Comparison of ENCODE assay signal across 14 mouse cellular contexts in genomic region chr17:64765286-64765685, GRCm38 (mm10).
DNase-seq lines count a peak whose midpoint lies in the region; ATAC-seq and TF ChIP-seq lines count a peak whose summit lies in the region.
"Had no signal": no experiment of that assay in that cellular context is flagged by ENCODE, and none has a peak within 500 bp of the region (broad histone marks: within the 10 kb centered on the region; RNA-seq: fewer than 3 reads in every experiment).

No protein-coding gene starts in this region.

- ATAC-seq in lung, embryonic 14.5 days (ENCODE audit: insufficient read depth) = peak; percentile 35; the same call in 1 of the 2 replicates
- no peak for ATAC-seq in intestine, postnatal 0 days
- ATAC-seq: forebrain, embryonic 13.5 days had no signal

- no peaks in the 10 kb centered on the region for H3K4me1 ChIP-seq in heart, embryonic 10.5 days
- H3K4me1 ChIP-seq in lung, embryonic 14.5 days (ENCODE audit: insufficient read depth) = no peaks in the 10 kb centered on the region
- H3K4me1 ChIP-seq in intestine, postnatal 0 days (replicated peaks; ENCODE audit: control insufficient read depth, insufficient read depth, low read length) = no peaks in the 10 kb centered on the region
- H3K4me1 ChIP-seq: liver, embryonic 13.5 days; megakaryocyte, embryonic 14.5 days had no signal

- H3K27ac ChIP-seq in heart, embryonic 10.5 days = no peak overlapping the region
- H3K27ac ChIP-seq in lung, embryonic 14.5 days (ENCODE audit: low read depth) = no peak overlapping the region
- no peak overlapping the region for H3K27ac ChIP-seq in intestine, postnatal 0 days (ENCODE audit: low read depth, low read length)
- H3K27ac ChIP-seq: forebrain, embryonic 13.5 days; kidney, postnatal 0 days; liver, embryonic 13.5 days had no signal

- peak; percentile 73 for DNase-seq in heart, embryonic 10.5 days (ENCODE audit: low spot score)
- no peak for DNase-seq in heart, adult 8-10 months (ENCODE audit: low spot score)
- DNase-seq in lung, embryonic 14.5 days = peak; percentile 45
- no peak for DNase-seq in lung, postnatal 25 days (ENCODE audit: low spot score)
- peak; percentile 30 for DNase-seq in R1 (ENCODE audit: low read depth, low spot score)
- no peak for DNase-seq in c-Kit-positive CD71-positive TER-119-positive erythroid progenitor cells, embryonic 14.5 days (ENCODE audit: low spot score)
- no peak for DNase-seq in adrenal gland, postnatal 36 days
- DNase-seq: heart, postnatal 36 days; layer of hippocampus, postnatal 36 days; liver, embryonic 13.5 days had no signal

- WGBS in heart, embryonic 10.5 days = 42% methylated on average over 9 of the region's 9 CpGs
- WGBS in lung, embryonic 14.5 days = 43% methylated on average over 9 of the region's 9 CpGs
- 43% methylated on average over 9 of the region's 9 CpGs for WGBS in intestine, postnatal 0 days

- H3K9ac ChIP-seq in lung, embryonic 14.5 days = no peak overlapping the region
- H3K9ac ChIP-seq in intestine, postnatal 0 days (ENCODE audit: low read depth, low read length) = no peak overlapping the region
- H3K9ac ChIP-seq: forebrain, embryonic 13.5 days; liver, embryonic 13.5 days had no signal

- no peak overlapping the region for H3K4me3 ChIP-seq in heart, embryonic 10.5 days
- no peak overlapping the region for H3K4me3 ChIP-seq in lung, embryonic 14.5 days (ENCODE audit: low read depth, low read length)
- no peak overlapping the region for H3K4me3 ChIP-seq in intestine, postnatal 0 days (ENCODE audit: low read depth, low read length)
- H3K4me3 ChIP-seq: forebrain, embryonic 13.5 days; liver, embryonic 13.5 days; megakaryocyte, embryonic 14.5 days had no signal

- H3K4me2 ChIP-seq in lung, embryonic 14.5 days = no peak overlapping the region
- no peak overlapping the region for H3K4me2 ChIP-seq in intestine, postnatal 0 days (replicated peaks; ENCODE audit: low read depth)
- H3K4me2 ChIP-seq: forebrain, embryonic 13.5 days; liver, embryonic 13.5 days had no signal

- H3K36me3 ChIP-seq in heart, embryonic 10.5 days = no peaks in the 10 kb centered on the region
- H3K36me3 ChIP-seq in lung, embryonic 14.5 days (ENCODE audit: insufficient read depth) = no peaks in the 10 kb centered on the region
- no peaks in the 10 kb centered on the region for H3K36me3 ChIP-seq in intestine, postnatal 0 days (ENCODE audit: control insufficient read depth, insufficient read depth)
- H3K36me3 ChIP-seq: liver, embryonic 13.5 days had no signal

- no peaks in the 10 kb centered on the region for H3K9me3 ChIP-seq in heart, embryonic 10.5 days
- H3K9me3 ChIP-seq in lung, embryonic 14.5 days (ENCODE audit: low read depth, low read length) = no peaks in the 10 kb centered on the region
- H3K9me3 ChIP-seq in intestine, postnatal 0 days (ENCODE audit: control insufficient read depth) = no peaks in the 10 kb centered on the region
- H3K9me3 ChIP-seq: forebrain, embryonic 13.5 days; liver, embryonic 13.5 days; megakaryocyte, embryonic 14.5 days had no signal

- no peaks in the 10 kb centered on the region for H3K27me3 ChIP-seq in heart, embryonic 10.5 days (ENCODE audit: insufficient read depth, poor library complexity, severe bottlenecking)
- H3K27me3 ChIP-seq in lung, embryonic 14.5 days (ENCODE audit: insufficient read depth, low read length) = no peaks in the 10 kb centered on the region
- H3K27me3 ChIP-seq in intestine, postnatal 0 days (replicated peaks; ENCODE audit: control insufficient read depth, insufficient read depth, low read length) = no peaks in the 10 kb centered on the region
- H3K27me3 ChIP-seq: forebrain, embryonic 13.5 days; liver, embryonic 13.5 days; megakaryocyte, embryonic 14.5 days had no signal

- no peak for TF ChIP-seq CTCF in lung, embryonic 14.5 days (IDR thresholded peaks at IDR 0.05; ENCODE audit: low read depth)
- peak; percentile 36 for TF ChIP-seq CTCF in intestine, postnatal 0 days (IDR thresholded peaks at IDR 0.05; ENCODE audit: low read depth)

Comparison
In these comparisons a context has a peak if more than half of its experiments do, and no peak if none do; other contexts are left out.
1. DNase-seq: peak in heart, embryonic 10.5 days (single experiment), lung, embryonic 14.5 days (single experiment) and R1 (single experiment); none in heart, adult 8-10 months (single experiment), lung, postnatal 25 days (single experiment), c-Kit-positive CD71-positive TER-119-positive erythroid progenitor cells, embryonic 14.5 days (single experiment) and adrenal gland, postnatal 36 days (0 of 2).